8 mouse cellular contexts compared by ENCODE assay signal in the genomic region with DNA sequence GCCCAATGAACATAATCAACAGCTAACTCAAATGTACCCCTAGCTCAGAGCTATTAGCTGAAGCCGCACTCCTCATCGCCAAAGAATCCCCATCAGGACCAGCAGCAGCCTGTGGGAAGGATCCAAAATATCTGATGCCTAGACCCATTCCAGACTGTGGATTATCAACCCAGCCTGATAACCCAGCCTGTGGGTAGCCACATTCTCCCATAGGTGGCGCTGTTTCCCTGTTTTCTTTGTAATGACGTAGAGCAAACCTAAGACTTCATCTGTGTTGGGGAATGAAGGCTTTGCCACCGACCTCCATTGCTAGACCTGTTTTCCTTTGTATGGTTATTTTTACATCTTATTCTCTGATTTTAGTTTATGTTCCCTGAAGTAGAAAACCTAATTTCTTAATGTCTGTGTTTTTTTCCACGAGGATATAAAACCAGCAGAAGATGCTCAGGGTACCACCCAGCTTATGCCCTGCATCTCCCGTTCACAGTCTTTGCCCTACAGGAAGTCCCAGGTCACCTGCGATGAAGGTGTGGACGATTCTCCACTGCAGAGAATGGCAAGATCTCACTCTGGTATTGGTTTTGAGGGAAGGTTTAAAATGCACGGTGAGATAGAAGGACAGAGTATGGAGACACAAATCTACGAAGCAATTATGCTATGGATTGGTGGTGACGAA. TPM values are rescaled to one million over a fixed set of nuclear protein-coding genes. Genes with fewer than 3 reads are reported as not detected.
A peak's percentile ranks its signal among the peaks of the same experiment; 100 is the strongest.
DNase-seq lines count a peak whose midpoint lies in the region; ATAC-seq and TF ChIP-seq lines count a peak whose summit lies in the region.

No protein-coding gene starts in this region.

- TF ChIP-seq CTCF in cortical plate, adult 2 months (IDR thresholded peaks at IDR 0.05; ENCODE audit: extremely low read depth, insufficient read depth, low read length) = peak; percentile 92
- peak; percentile 96 for TF ChIP-seq CTCF in kidney, postnatal 0 days (IDR thresholded peaks at IDR 0.05; ENCODE audit: low read depth)
- peak; percentile 70 for TF ChIP-seq CTCF in lung, adult 2 months (IDR thresholded peaks at IDR 0.05; ENCODE audit: insufficient read depth, low read length)

- 34% methylated on average over 12 of the region's 12 CpGs for WGBS in kidney, postnatal 0 days
- WGBS in lung, adult 2 months = 31% methylated on average over 12 of the region's 12 CpGs

- H3K27ac ChIP-seq in cortical plate, adult 2 months (ENCODE audit: insufficient read depth, low read length) = no peak overlapping the region
- H3K27ac ChIP-seq in kidney, postnatal 0 days = no peak overlapping the region

- H3K9me3 ChIP-seq in kidney, postnatal 0 days (replicated peaks; ENCODE audit: low read length) = no peaks in the 10 kb centered on the region

- H3K4me1 ChIP-seq in cortical plate, adult 2 months (ENCODE audit: control insufficient read depth, insufficient read depth, low read length) = no peaks in the 10 kb centered on the region; the same call in 1 of the 2 replicates
- H3K4me1 ChIP-seq in kidney, postnatal 0 days (replicated peaks; ENCODE audit: insufficient read depth, low read length) = no peaks in the 10 kb centered on the region
- no peaks in the 10 kb centered on the region for H3K4me1 ChIP-seq in lung, adult 2 months (ENCODE audit: control insufficient read depth, insufficient read depth, low read length)

- no peaks in the 10 kb centered on the region for H3K27me3 ChIP-seq in kidney, postnatal 0 days (ENCODE audit: insufficient read depth, low read length)

- H3K4me2 ChIP-seq in kidney, postnatal 0 days (ENCODE audit: low read length) = no peak overlapping the region

- peak overlapping the region; percentile 32 for H3K4me3 ChIP-seq in cortical plate, adult 2 months (ENCODE audit: insufficient read depth, low read length)
- no peak overlapping the region for H3K4me3 ChIP-seq in kidney, postnatal 0 days (replicated peaks; ENCODE audit: low read depth, low read length)
- no peak overlapping the region for H3K4me3 ChIP-seq in lung, adult 2 months (replicated peaks; ENCODE audit: extremely low read depth, low read depth, low read length)

- TF ChIP-seq POLR2A in cortical plate, adult 2 months (IDR thresholded peaks at IDR 0.05; ENCODE audit: extremely low read depth, insufficient read depth, low read length) = no peak
- no peak for TF ChIP-seq POLR2A in lung, adult 2 months (IDR thresholded peaks at IDR 0.05; ENCODE audit: borderline replicate concordance, extremely low read depth, low read depth, low read length)

- DNase-seq in T-cell, adult 2 months (ENCODE audit: low spot score) = peak; percentile 62
- peak; percentile 84 for DNase-seq in kidney, postnatal 0 days (ENCODE audit: low spot score)
- no peak for DNase-seq in lung, adult 2 months
- DNase-seq in thymus, postnatal 4 days = peak; percentile 79

- no peaks in the 10 kb centered on the region for H3K36me3 ChIP-seq in kidney, postnatal 0 days (ENCODE audit: insufficient read depth, low read length)

- peak; percentile 88 for ATAC-seq in CD4-positive, CD25-positive, alpha-beta regulatory T cell, adult 4 months
- peak; percentile 92 for ATAC-seq in granulocyte monocyte progenitor cell, adult 5-6 weeks (replicated peaks; ENCODE audit: poor library complexity, severe bottlenecking)
- no peak; the same call in 1 of the 2 replicates for ATAC-seq in kidney, postnatal 0 days (replicated peaks; ENCODE audit: low FRiP score, low read depth)
- peak; percentile 78 for ATAC-seq in neutrophil, adult 5-6 weeks (ENCODE audit: extremely low read depth, insufficient number of reproducible peaks, low FRiP score, poor library complexity, severe bottlenecking)

- no peak overlapping the region for H3K9ac ChIP-seq in kidney, postnatal 0 days (ENCODE audit: low read depth, low read length)

RNA-seq across cellular contexts. Expression of a gene that starts 13.4 kb away (rescaled TPM):
- 1 to 10 TPM; 2.7 to 3.1 TPM for polyA plus RNA-seq in CD4-positive, CD25-positive, alpha-beta regulatory T cell, adult 4 months (2017; shearing (Covaris generic))
- 56.9 and 58.3 TPM in 2 replicates for polyA plus RNA-seq in cortical plate, adult 2 months (2012; rRNA removed)
- 7.6 and 10.9 TPM in 2 replicates for total RNA-seq in granulocyte monocyte progenitor cell, adult 5-6 weeks (2014; fragmentation: Nextera tagmentation)
- total RNA-seq in granulocyte monocyte progenitor cell, adult 5-6 weeks (2017) = 6.6 and 7.6 TPM in 2 replicates
- 10.3 and 10.9 TPM in 2 replicates for polyA plus RNA-seq in kidney, postnatal 0 days (2015; fragmentation: Nextera tagmentation; extraction: Ambion mirVana)
- 22.3 and 27.2 TPM in 2 replicates for polyA plus RNA-seq in lung, adult 2 months (2012; rRNA removed)
- 9.0 and 10.9 TPM in 2 replicates for total RNA-seq in neutrophil, adult 5-6 weeks (2017)

RNA-seq across cellular contexts. Expression of a gene that starts 47.3 kb away (rescaled TPM):
- 1 to 10 TPM in 1 of 2 experiments, under 1 TPM in 1; 0.91 to 1.2 TPM for polyA plus RNA-seq in CD4-positive, CD25-positive, alpha-beta regulatory T cell, adult 4 months (2017; shearing (Covaris generic))
- 0.08 TPM in 1 of 2 replicates, not detected in the other for polyA plus RNA-seq in cortical plate, adult 2 months (2012; rRNA removed)
- total RNA-seq in granulocyte monocyte progenitor cell, adult 5-6 weeks (2014; fragmentation: Nextera tagmentation) = not detected in 2 replicates
- not detected in 2 replicates for total RNA-seq in granulocyte monocyte progenitor cell, adult 5-6 weeks (2017)
- polyA plus RNA-seq in kidney, postnatal 0 days (2015; fragmentation: Nextera tagmentation; extraction: Ambion mirVana) = not detected in 2 replicates
- not detected in 2 replicates for polyA plus RNA-seq in lung, adult 2 months (2012; rRNA removed)
- total RNA-seq in neutrophil, adult 5-6 weeks (2017) = not detected in 2 replicates
